9 mouse cellular contexts compared by ENCODE assay signal in the genomic region with DNA sequence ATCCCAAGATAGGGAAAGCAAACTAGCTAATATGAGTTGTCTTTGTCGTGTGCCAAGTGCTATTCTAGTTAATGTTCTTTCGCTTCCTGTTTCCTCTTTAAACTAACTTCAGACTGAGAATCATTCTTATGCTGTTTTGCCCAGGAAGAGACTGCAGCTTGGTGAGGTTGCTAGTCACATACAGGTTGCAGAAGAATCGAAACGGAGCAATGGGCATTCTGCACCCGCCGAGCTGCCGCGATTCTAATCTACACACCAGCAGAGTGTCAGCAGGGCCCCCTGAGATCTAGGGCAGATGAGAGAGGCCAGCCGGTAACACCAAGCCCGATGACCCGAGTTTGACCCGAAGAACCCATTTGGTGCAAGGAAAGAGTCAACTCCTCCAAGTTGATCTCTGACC. TPM values are rescaled to one million over a fixed set of nuclear protein-coding genes. Genes with fewer than 3 reads are reported as not detected.
DNase-seq lines count a peak whose midpoint lies in the region; ATAC-seq and TF ChIP-seq lines count a peak whose summit lies in the region.
"Had no signal": no experiment of that assay in that cellular context is flagged by ENCODE, and none has a peak within 500 bp of the region (broad histone marks: within the 10 kb centered on the region; RNA-seq: fewer than 3 reads in every experiment).

No protein-coding gene starts in this region.

- peak overlapping the region; percentile 65 for H3K27ac ChIP-seq in liver, adult 2 months (replicated peaks; ENCODE audit: insufficient read depth, low read depth, low read length)
- H3K27ac ChIP-seq in limb, embryonic 11.5 days (replicated peaks; ENCODE audit: low read depth, low read length), result no peak overlapping the region
- no peak overlapping the region for H3K27ac ChIP-seq in neural tube, embryonic 12.5 days
- H3K27ac ChIP-seq: embryonic facial prominence, embryonic 15.5 days had no signal

- no peaks in the 10 kb centered on the region for H3K27me3 ChIP-seq in liver, adult 2 months (ENCODE audit: control insufficient read depth, insufficient read depth, low read length)
- H3K27me3 ChIP-seq in limb, embryonic 11.5 days (ENCODE audit: control insufficient read depth, insufficient read depth, low read length), result no peaks in the 10 kb centered on the region
- no peaks in the 10 kb centered on the region for H3K27me3 ChIP-seq in neural tube, embryonic 12.5 days (replicated peaks)
- H3K27me3 ChIP-seq: embryonic facial prominence, embryonic 15.5 days had no signal

- intact Hi-C loops in left cerebral cortex, postnatal 36 days (cut with DNase I), result no loop called here

- H3K4me3 ChIP-seq in liver, adult 2 months (ENCODE audit: insufficient read depth, low read depth, low read length), result peak overlapping the region; percentile 48
- H3K4me3 ChIP-seq in limb, embryonic 11.5 days (ENCODE audit: low read depth, low read length), result no peak overlapping the region
- H3K4me3 ChIP-seq in neural tube, embryonic 12.5 days, result no peak overlapping the region
- H3K4me3 ChIP-seq: embryonic facial prominence, embryonic 15.5 days had no signal

- no peak for ATAC-seq in limb, embryonic 11.5 days (ENCODE audit: insufficient number of reproducible peaks, low FRiP score, low TSS enrichment, low read depth)
- no peak for ATAC-seq in neural tube, embryonic 12.5 days (ENCODE audit: low FRiP score, low read depth)

- H3K4me1 ChIP-seq in liver, adult 2 months (ENCODE audit: control insufficient read depth, insufficient read depth, low read length), result no peaks in the 10 kb centered on the region
- H3K4me1 ChIP-seq in limb, embryonic 11.5 days (ENCODE audit: control insufficient read depth, insufficient read depth, low read length), result peaks cover 10% of the 10 kb centered on the region; the same call in 1 of the 2 replicates
- peaks cover 18% of the 10 kb centered on the region for H3K4me1 ChIP-seq in neural tube, embryonic 12.5 days

- no peak for TF ChIP-seq CTCF in liver, adult 2 months (IDR thresholded peaks at IDR 0.05; ENCODE audit: low read depth, low read length)

- H3K9ac ChIP-seq in liver, adult 2 months (ENCODE audit: low read depth, low read length), result peak overlapping the region; percentile 53
- H3K9ac ChIP-seq in limb, embryonic 11.5 days (ENCODE audit: low read length), result no peak overlapping the region
- no peak overlapping the region for H3K9ac ChIP-seq in neural tube, embryonic 12.5 days
- H3K9ac ChIP-seq: embryonic facial prominence, embryonic 15.5 days had no signal

- H3K79me2 ChIP-seq in liver, adult 2 months (ENCODE audit: control insufficient read depth, insufficient read depth, low read length), result no peaks in the 10 kb centered on the region

- no peak for TF ChIP-seq POLR2A in liver, adult 2 months (IDR thresholded peaks at IDR 0.05; ENCODE audit: extremely low read depth, insufficient read depth, low read length)

- DNase-seq in liver, adult 2 months (ENCODE audit: extremely low read depth, low read depth, low spot score), result peak; percentile 66
- DNase-seq in liver, result no peak
- peak; percentile 86 for DNase-seq in embryo, embryonic 10 days (ENCODE audit: low spot score)
- DNase-seq in limb, embryonic 11.5 days (ENCODE audit: low spot score), result peak; percentile 30
- no peak for DNase-seq in left cerebral cortex, postnatal 36 days (ENCODE audit: low spot score in 2 of 2)
- DNase-seq in urinary bladder, adult 2 months (ENCODE audit: low spot score), result no peak
- no peak for DNase-seq in adrenal gland, postnatal 25 days

- under 1% methylated on average over 12 of the region's 12 CpGs for WGBS in liver, adult 2 months
- WGBS in limb, embryonic 11.5 days, result 12% methylated on average over 12 of the region's 12 CpGs
- WGBS in neural tube, embryonic 12.5 days, result 15% methylated on average over 12 of the region's 12 CpGs

- no peaks in the 10 kb centered on the region for H3K9me3 ChIP-seq in limb, embryonic 11.5 days (ENCODE audit: control insufficient read depth, low read length)
- H3K9me3 ChIP-seq in neural tube, embryonic 12.5 days, result no peaks in the 10 kb centered on the region
- H3K9me3 ChIP-seq: embryonic facial prominence, embryonic 15.5 days had no signal

- peaks cover 14% of the 10 kb centered on the region for H3K36me3 ChIP-seq in liver, adult 2 months (ENCODE audit: control insufficient read depth, insufficient read depth, low read length)
- no peaks in the 10 kb centered on the region for H3K36me3 ChIP-seq in limb, embryonic 11.5 days (ENCODE audit: control insufficient read depth, insufficient read depth, low read length)
- no peaks in the 10 kb centered on the region for H3K36me3 ChIP-seq in neural tube, embryonic 12.5 days
- H3K36me3 ChIP-seq: embryonic facial prominence, embryonic 15.5 days had no signal

- peak overlapping the region; percentile 10; the same call in 1 of the 2 replicates for H3K4me2 ChIP-seq in limb, embryonic 11.5 days (ENCODE audit: low read depth, severe bottlenecking)
- H3K4me2 ChIP-seq in neural tube, embryonic 12.5 days (replicated peaks), result peak overlapping the region; percentile 23

RNA-seq across cellular contexts. Expression of gene Arg1, which starts 0.8 kb away (rescaled TPM):
- total RNA-seq in liver, adult 2 months (2014; rRNA removed), result 2,242 and 2,352 TPM in 2 replicates
- polyA plus RNA-seq in liver, adult 2 months (2012; rRNA removed), result 513 and 650 TPM in 2 replicates
- 6.4 and 10.1 TPM in 2 replicates for polyA plus RNA-seq in limb, embryonic 11.5 days (2014; fragmentation: Nextera tagmentation; extraction: Ambion mirVana)
- polyA plus RNA-seq in neural tube, embryonic 12.5 days (2016; fragmentation: Nextera tagmentation; extraction: Ambion mirVana), result 8.6 and 9.2 TPM in 2 replicates
- total RNA-seq in left cerebral cortex, postnatal 36 days (2021), result under 1 TPM in 1 of 2 experiments, not detected in 1; 0.27 TPM
- 0.55 and 0.62 TPM in 2 replicates for polyA plus RNA-seq in urinary bladder, adult 2 months (2012; rRNA removed)
- 9.6 TPM in 1 of 2 replicates, not detected in the other for total RNA-seq in adrenal gland, postnatal 25 days (2021)

RNA-seq across cellular contexts. Expression of gene Med23, which starts 58.3 kb away (rescaled TPM):
- total RNA-seq in liver, adult 2 months (2014; rRNA removed), result 7.7 and 9.6 TPM in 2 replicates
- polyA plus RNA-seq in liver, adult 2 months (2012; rRNA removed), result 5.5 and 6.2 TPM in 2 replicates
- 34.4 and 37.9 TPM in 2 replicates for polyA plus RNA-seq in limb, embryonic 11.5 days (2014; fragmentation: Nextera tagmentation; extraction: Ambion mirVana)
- polyA plus RNA-seq in neural tube, embryonic 12.5 days (2016; fragmentation: Nextera tagmentation; extraction: Ambion mirVana), result 28.1 and 33.5 TPM in 2 replicates
- 10 to 100 TPM; 29.9 to 36.8 TPM for total RNA-seq in left cerebral cortex, postnatal 36 days (2021)
- 18.2 and 19.7 TPM in 2 replicates for polyA plus RNA-seq in urinary bladder, adult 2 months (2012; rRNA removed)
- total RNA-seq in adrenal gland, postnatal 25 days (2021), result 28.1 and 34.1 TPM in 2 replicates

Comparison
In these comparisons a context has a peak if more than half of its experiments do, and no peak if none do; other contexts are left out.
1. DNase-seq: peak in liver, adult 2 months (single experiment), embryo, embryonic 10 days (single experiment) and limb, embryonic 11.5 days (single experiment); none in liver (single experiment), left cerebral cortex, postnatal 36 days (0 of 2), urinary bladder, adult 2 months (single experiment) and adrenal gland, postnatal 25 days (single experiment).
2. RNA of gene Arg1, which starts 0.8 kb away (polyA plus RNA-seq): 513 to 650 TPM in liver, adult 2 months; 8.6 to 9.2 TPM in neural tube, embryonic 12.5 days, 6.4 to 10.1 TPM in limb, embryonic 11.5 days and 0.55 to 0.62 TPM in urinary bladder, adult 2 months; every median in the first group is over 10 times any median in the second.